Mouse (Mus musculus): ENCODE data around the gene Phldb2. TPM values are rescaled to one million over a fixed set of nuclear protein-coding genes. Genes with fewer than 3 reads are reported as not detected.

The Phldb2 gene
- polyA plus RNA-seq, 1 experiment: 1.8 TPM

DNA sequence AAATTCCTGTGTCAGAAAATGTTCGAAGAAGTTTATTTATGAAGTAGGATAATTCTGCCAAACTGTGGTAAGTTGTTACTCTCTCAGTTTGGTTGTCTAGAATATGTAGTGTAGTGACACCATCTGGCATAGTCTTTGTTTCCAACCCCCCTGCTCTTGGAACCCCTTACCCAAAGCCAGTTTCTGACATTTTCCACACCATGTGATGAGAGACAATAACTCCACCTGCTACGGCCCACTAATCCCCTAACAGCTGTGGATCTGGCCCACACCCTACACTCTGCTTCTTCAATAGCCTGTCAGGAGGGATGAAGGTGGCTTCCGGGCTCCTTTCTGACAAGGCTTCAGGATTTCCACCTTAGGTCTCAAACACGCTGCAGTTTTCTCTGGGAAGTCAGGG lies 154.2 kb downstream of the Phldb2 start:
- Histone ChIP-seq H3K27me3 (ENCODE audit: control insufficient read depth, insufficient read depth, low read length) (no peaks in the 10 kb centered on the region), H3K4me3 (ENCODE audit: control insufficient read depth, insufficient read depth, low read length) (no peak overlapping the region), H3K4me1 (replicated peaks; ENCODE audit: control insufficient read depth, insufficient read depth, low read length) (peaks cover 2% of the 10 kb centered on the region; the same call in 1 of the 2 replicates), H3K36me3 (ENCODE audit: control insufficient read depth, insufficient read depth, low read length) (no peaks in the 10 kb centered on the region), H3K27ac (ENCODE audit: control insufficient read depth, insufficient read depth, low read length) (no peak overlapping the region)
- no peak for TF ChIP-seq POLR2A (IDR thresholded peaks at IDR 0.05; ENCODE audit: control insufficient read depth, extremely low read depth, insufficient read depth, low read length, poor library complexity)
- TF ChIP-seq CTCF (IDR thresholded peaks at IDR 0.05; ENCODE audit: borderline replicate concordance, control insufficient read depth, extremely low read depth, insufficient read depth, low read length, poor library complexity): no peak
- WGBS: 94% methylated on average over 4 of the region's 4 CpGs
- no peak for DNase-seq

DNA sequence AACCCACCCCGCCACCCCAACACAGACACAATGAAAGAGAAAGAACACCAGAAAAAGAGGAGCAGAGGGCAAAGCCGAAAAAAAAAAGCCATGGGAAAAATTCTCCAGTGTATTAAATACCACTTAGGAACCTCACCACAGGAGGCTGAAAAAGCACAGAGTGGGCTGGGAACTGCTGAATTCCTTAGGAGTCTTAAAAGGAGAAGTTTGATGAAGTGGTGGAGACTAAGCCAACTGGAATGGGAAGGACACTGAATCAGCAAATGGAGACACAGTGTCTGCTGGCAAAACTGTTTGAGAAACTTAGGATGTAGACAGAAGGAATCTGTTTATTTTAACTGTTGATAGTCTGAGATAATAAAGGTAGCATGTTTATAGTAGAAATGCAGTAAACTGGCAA lies 154.8 kb downstream of the Phldb2 start:
- H3K4me1 ChIP-seq (replicated peaks; ENCODE audit: control insufficient read depth, insufficient read depth, low read length): peaks cover 2% of the 10 kb centered on the region; the same call in 1 of the 2 replicates
- 95% methylated on average over 2 of the region's 2 CpGs for WGBS
- DNase-seq: no peak
- no peaks in the 10 kb centered on the region for H3K27me3 ChIP-seq (ENCODE audit: control insufficient read depth, insufficient read depth, low read length)
- TF ChIP-seq POLR2A (IDR thresholded peaks at IDR 0.05; ENCODE audit: control insufficient read depth, extremely low read depth, insufficient read depth, low read length, poor library complexity) (no peak), CTCF (IDR thresholded peaks at IDR 0.05; ENCODE audit: borderline replicate concordance, control insufficient read depth, extremely low read depth, insufficient read depth, low read length, poor library complexity) (no peak)
- H3K4me3 ChIP-seq (ENCODE audit: control insufficient read depth, insufficient read depth, low read length): no peak overlapping the region
- H3K27ac ChIP-seq (ENCODE audit: control insufficient read depth, insufficient read depth, low read length): no peak overlapping the region
- no peaks in the 10 kb centered on the region for H3K36me3 ChIP-seq (ENCODE audit: control insufficient read depth, insufficient read depth, low read length)

DNA sequence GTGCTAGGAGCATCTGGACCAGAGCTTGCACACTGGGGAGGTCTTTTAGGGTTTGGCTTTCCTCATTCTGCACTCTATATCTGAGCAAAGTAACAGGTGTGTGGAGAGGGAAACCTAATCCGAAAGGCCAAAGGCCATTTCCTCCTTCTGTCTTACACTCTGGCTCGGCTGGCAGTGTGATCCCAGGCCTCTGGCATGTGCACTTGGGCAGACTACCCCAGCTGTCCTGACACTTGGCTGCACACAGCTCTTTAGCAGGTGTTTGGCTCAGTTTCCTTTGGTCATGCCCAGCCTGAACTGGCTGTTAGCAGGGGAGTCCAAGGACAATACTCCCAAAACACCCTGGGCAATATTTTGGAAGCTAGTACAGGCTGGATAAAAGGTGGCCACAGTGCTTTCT lies 156.6 kb downstream of the Phldb2 start:
- Histone ChIP-seq H3K27me3 (ENCODE audit: control insufficient read depth, insufficient read depth, low read length) (no peaks in the 10 kb centered on the region), H3K36me3 (ENCODE audit: control insufficient read depth, insufficient read depth, low read length) (no peaks in the 10 kb centered on the region), H3K4me1 (replicated peaks; ENCODE audit: control insufficient read depth, insufficient read depth, low read length) (peaks cover 2% of the 10 kb centered on the region; the same call in 1 of the 2 replicates), H3K4me3 (ENCODE audit: control insufficient read depth, insufficient read depth, low read length) (no peak overlapping the region), H3K27ac (ENCODE audit: control insufficient read depth, insufficient read depth, low read length) (no peak overlapping the region)
- 91% methylated on average over 2 of the region's 2 CpGs for WGBS
- no peak for DNase-seq
- TF ChIP-seq CTCF (IDR thresholded peaks at IDR 0.05; ENCODE audit: borderline replicate concordance, control insufficient read depth, extremely low read depth, insufficient read depth, low read length, poor library complexity): no peak
- no peak for TF ChIP-seq POLR2A (IDR thresholded peaks at IDR 0.05; ENCODE audit: control insufficient read depth, extremely low read depth, insufficient read depth, low read length, poor library complexity)

DNA sequence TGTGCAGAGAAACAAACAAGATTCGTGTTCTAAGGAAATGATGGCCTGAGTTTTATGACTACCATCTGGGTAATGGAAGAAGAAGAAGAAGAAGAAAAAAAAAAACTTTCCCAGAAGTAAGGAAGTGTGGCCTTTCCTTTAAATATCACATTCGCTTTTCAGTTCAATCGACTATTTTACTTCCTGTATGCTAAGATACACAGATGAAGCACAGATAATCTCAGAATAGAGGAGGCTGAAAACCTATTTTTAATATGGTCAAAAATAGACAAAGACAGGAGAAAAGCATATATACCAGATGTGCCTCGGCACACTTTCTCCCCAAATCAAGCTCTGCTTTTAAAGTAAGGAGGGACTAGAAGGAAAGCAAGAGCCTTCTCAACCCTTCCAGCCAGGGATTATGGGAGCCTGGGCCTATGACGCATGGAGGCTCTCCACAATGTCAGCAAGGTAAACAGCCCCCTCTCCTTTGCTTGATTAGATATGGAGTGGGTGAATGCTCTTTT lies 158.2 kb downstream of the Phldb2 start:
- Histone ChIP-seq H3K27ac (ENCODE audit: control insufficient read depth, insufficient read depth, low read length) (no peak overlapping the region), H3K27me3 (ENCODE audit: control insufficient read depth, insufficient read depth, low read length) (no peaks in the 10 kb centered on the region), H3K4me3 (ENCODE audit: control insufficient read depth, insufficient read depth, low read length) (no peak overlapping the region), H3K4me1 (replicated peaks; ENCODE audit: control insufficient read depth, insufficient read depth, low read length) (peaks cover 2% of the 10 kb centered on the region; the same call in 1 of the 2 replicates), H3K36me3 (ENCODE audit: control insufficient read depth, insufficient read depth, low read length) (no peaks in the 10 kb centered on the region)
- TF ChIP-seq CTCF (IDR thresholded peaks at IDR 0.05; ENCODE audit: borderline replicate concordance, control insufficient read depth, extremely low read depth, insufficient read depth, low read length, poor library complexity) (no peak), POLR2A (IDR thresholded peaks at IDR 0.05; ENCODE audit: control insufficient read depth, extremely low read depth, insufficient read depth, low read length, poor library complexity) (no peak)
- no peak for DNase-seq
- 30% methylated on average over 5 of the region's 5 CpGs for WGBS

DNA sequence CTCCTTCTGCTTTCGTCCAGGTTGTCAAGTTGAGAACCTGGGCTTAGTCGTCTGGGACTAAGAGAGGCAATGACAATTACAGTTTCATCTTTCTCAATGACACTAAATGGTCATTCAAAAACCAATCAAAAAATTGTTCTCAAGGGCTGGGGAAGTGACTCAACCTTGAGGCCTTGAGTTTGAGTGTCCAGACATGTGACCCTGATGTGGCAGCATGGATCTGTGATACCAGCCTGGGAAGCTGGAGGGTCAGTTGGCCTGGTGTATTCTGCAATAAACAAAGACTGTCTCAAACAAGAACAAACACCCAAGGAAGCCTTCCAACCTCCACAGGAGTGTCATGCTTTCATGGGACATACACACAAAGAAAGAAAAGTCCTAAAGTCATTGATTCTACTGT lies 160.6 kb downstream of the Phldb2 start:
- WGBS: 99% methylated on average over 2 of the region's 2 CpGs

DNA sequence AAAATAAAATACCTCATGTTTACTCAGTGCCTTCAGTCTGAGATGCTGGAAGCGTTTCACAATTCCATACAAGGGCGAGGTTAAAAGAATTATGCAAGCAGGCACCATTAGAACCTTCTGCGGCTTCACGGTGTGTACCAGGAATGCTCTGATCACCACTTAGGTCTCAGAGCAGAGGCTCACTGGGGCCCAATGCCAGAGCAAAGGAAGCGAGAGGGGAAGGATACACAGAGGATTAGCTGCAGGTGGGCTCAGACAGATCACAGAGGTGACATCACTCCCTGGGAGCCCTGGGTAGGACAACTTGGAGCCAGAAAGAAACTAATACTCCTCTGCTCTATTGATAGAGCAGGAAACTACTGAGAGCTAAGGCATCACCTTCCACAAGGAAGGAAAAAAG lies 162.1 kb downstream of the Phldb2 start:
- WGBS: 94% methylated on average over 5 of the region's 5 CpGs
- DNase-seq: no peak
- no peak overlapping the region for H3K4me3 ChIP-seq (ENCODE audit: control insufficient read depth, insufficient read depth, low read length)
- H3K27me3 ChIP-seq (ENCODE audit: control insufficient read depth, insufficient read depth, low read length): no peaks in the 10 kb centered on the region
- H3K36me3 ChIP-seq (ENCODE audit: control insufficient read depth, insufficient read depth, low read length): no peaks in the 10 kb centered on the region
- peaks cover 8% of the 10 kb centered on the region for H3K4me1 ChIP-seq (replicated peaks; ENCODE audit: control insufficient read depth, insufficient read depth, low read length)
- H3K27ac ChIP-seq (ENCODE audit: control insufficient read depth, insufficient read depth, low read length): no peak overlapping the region
- TF ChIP-seq CTCF (IDR thresholded peaks at IDR 0.05; ENCODE audit: borderline replicate concordance, control insufficient read depth, extremely low read depth, insufficient read depth, low read length, poor library complexity) (no peak), POLR2A (IDR thresholded peaks at IDR 0.05; ENCODE audit: control insufficient read depth, extremely low read depth, insufficient read depth, low read length, poor library complexity) (no peak)

More for the DNA sequence above, 160.6 kb downstream of the Phldb2 start:
- Histone ChIP-seq H3K4me3 (ENCODE audit: control insufficient read depth, insufficient read depth, low read length) (no peak overlapping the region), H3K27me3 (ENCODE audit: control insufficient read depth, insufficient read depth, low read length) (no peaks in the 10 kb centered on the region), H3K36me3 (ENCODE audit: control insufficient read depth, insufficient read depth, low read length) (no peaks in the 10 kb centered on the region), H3K4me1 (replicated peaks; ENCODE audit: control insufficient read depth, insufficient read depth, low read length) (peaks cover 5% of the 10 kb centered on the region), H3K27ac (ENCODE audit: control insufficient read depth, insufficient read depth, low read length) (no peak overlapping the region)
- DNase-seq: no peak
- TF ChIP-seq POLR2A (IDR thresholded peaks at IDR 0.05; ENCODE audit: control insufficient read depth, extremely low read depth, insufficient read depth, low read length, poor library complexity): no peak
- no peak for TF ChIP-seq CTCF (IDR thresholded peaks at IDR 0.05; ENCODE audit: borderline replicate concordance, control insufficient read depth, extremely low read depth, insufficient read depth, low read length, poor library complexity)

DNA sequence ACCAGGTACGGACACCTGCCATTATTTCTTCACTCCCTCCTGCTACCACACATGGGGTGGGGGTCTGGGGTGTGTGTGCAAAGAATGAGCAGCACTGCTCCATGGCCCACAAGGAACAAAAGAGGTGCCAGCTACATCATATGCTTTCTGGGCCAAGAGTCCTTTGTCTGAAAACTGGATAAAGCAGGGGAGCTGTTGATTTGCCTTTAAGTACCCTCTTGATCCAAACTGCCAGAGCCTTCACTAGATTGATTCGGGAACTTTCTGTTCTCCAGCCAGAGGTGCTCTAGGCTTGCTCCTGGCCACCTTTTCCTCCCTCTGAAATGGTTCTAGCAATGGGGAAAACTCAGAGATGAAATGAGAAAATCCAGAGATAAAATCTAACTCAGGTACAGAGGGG lies 164.1 kb downstream of the Phldb2 start:
- Histone ChIP-seq H3K36me3 (ENCODE audit: control insufficient read depth, insufficient read depth, low read length) (no peaks in the 10 kb centered on the region), H3K4me1 (replicated peaks; ENCODE audit: control insufficient read depth, insufficient read depth, low read length) (peaks cover 6% of the 10 kb centered on the region), H3K27me3 (ENCODE audit: control insufficient read depth, insufficient read depth, low read length) (no peaks in the 10 kb centered on the region), H3K27ac (ENCODE audit: control insufficient read depth, insufficient read depth, low read length) (no peak overlapping the region), H3K4me3 (ENCODE audit: control insufficient read depth, insufficient read depth, low read length) (no peak overlapping the region)
- TF ChIP-seq CTCF (IDR thresholded peaks at IDR 0.05; ENCODE audit: borderline replicate concordance, control insufficient read depth, extremely low read depth, insufficient read depth, low read length, poor library complexity): no peak
- TF ChIP-seq POLR2A (IDR thresholded peaks at IDR 0.05; ENCODE audit: control insufficient read depth, extremely low read depth, insufficient read depth, low read length, poor library complexity): no peak
- no peak for DNase-seq
- 85% methylated on average over 2 of the region's 2 CpGs for WGBS

All from thymus, adult 2 months (tissue).